Mouse (Mus musculus) gastrocnemius, adult 8-10 months (tissue): ENCODE data around the gene Gm10337. TPM values are rescaled to one million over a fixed set of nuclear protein-coding genes. Genes with fewer than 3 reads are reported as not detected.
A peak's percentile ranks its signal among the peaks of the same experiment; 100 is the strongest.

Source experiments
- DNase-seq, 2 experiments: peaks; one replicate each; pipeline ENCODE4 v3.0.0; 2022; ENCODE audit warnings: low spot score in 2 of 2
- total RNA-seq, 4 experiments: library from RNA; stranded (reverse); gene quantifications; 2 replicates each; pipeline ENCODE4 v1.2.4; 2022

Gene Gm10337
- not detected for total RNA-seq

DNA sequence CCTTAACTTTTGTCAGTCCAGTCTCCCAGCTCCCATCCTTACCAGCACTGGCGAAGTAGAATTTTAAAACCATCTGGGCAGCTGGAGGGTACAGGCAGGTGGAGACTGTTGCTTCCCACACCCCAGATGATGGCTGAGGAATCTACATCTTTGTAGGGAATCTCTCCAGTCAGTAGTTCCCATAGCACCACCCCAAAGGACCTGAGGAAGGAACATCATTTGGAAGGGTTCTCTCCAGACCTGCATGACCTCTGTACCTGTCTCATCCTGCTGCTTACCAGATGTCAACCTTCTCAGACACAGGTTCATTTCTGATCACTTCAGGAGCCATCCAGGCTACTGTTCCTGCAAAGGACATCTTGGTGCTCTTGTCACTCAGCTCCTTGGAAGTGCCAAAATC lies at the start of gene Gm10337:
Gene Gm10337, plus strand, starts transcription at position 276 of the 400 bp plus-strand sequence.
- no peak for DNase-seq

GRCm38 (mm10) chr15:102455993-102456392 lies 47.5 kb upstream of the Gm10337 start:
- no peak for DNase-seq

GRCm38 (mm10) chr15:102458050-102458736 lies 45.3 kb upstream of the Gm10337 start:
- DNase-seq: no peak

DNA sequence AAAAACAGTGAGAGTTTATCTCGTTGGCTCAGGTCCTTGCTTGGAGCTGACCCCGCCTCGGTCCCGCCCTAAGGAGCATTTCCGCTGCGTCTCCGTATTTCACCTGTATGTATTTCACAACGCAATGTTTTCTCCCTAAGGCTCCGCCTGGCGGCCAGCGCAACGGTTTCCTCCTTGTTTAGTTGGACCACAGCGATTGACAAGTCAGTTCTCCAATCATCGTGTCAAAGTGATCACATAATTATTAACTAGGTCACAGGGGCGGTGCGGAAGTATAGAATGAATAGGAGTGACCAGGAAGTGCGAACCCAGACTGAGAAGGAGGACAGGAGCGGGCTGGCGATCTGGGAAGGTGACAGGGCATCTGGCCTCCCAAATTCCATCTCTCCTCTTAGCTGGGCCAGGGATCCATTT lies 44.6 kb upstream of the Gm10337 start, which contains the start of gene Prr13:
Gene Prr13, plus strand, starts transcription at position 125 of the 414 bp plus-strand sequence.
- peak; percentile 82 to 87 for DNase-seq

- DNase-seq: no peak
These were observed 44.1 kb upstream of the Gm10337 start for GRCm38 (mm10) chr15:102459381-102459780.

GRCm38 (mm10) chr15:102459847-102460246 lies 43.7 kb upstream of the Gm10337 start:
- DNase-seq: no peak

DNA sequence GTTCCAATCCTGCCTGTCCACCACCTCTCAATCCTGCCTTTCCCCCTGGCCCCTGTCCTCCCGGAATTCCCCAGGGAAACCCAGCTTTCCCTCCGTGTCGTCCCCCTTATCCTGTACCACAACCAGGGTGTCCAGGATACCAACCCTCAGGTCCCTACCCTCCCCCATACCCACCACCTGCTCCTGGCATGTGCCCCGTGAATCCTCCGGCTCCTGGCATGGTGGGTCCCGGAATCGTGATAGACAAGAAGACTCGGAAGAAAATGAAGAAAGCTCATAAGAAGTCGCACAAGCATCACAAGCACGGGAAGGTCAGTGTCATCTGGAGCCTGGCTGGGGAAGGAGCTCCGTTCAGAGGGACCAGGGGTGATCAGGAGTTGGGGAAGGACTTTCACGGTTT lies 43.1 kb upstream of the Gm10337 start:
- no peak for DNase-seq

- no peak for DNase-seq
These were observed 42.6 kb upstream of the Gm10337 start for GRCm38 (mm10) chr15:102460971-102461370.

GRCm38 (mm10) chr15:102461430-102462075 lies 42.0 kb upstream of the Gm10337 start:
- no peak for DNase-seq

GRCm38 (mm10) chr15:102463666-102464065 lies 39.9 kb upstream of the Gm10337 start:
- no peak for DNase-seq

DNA sequence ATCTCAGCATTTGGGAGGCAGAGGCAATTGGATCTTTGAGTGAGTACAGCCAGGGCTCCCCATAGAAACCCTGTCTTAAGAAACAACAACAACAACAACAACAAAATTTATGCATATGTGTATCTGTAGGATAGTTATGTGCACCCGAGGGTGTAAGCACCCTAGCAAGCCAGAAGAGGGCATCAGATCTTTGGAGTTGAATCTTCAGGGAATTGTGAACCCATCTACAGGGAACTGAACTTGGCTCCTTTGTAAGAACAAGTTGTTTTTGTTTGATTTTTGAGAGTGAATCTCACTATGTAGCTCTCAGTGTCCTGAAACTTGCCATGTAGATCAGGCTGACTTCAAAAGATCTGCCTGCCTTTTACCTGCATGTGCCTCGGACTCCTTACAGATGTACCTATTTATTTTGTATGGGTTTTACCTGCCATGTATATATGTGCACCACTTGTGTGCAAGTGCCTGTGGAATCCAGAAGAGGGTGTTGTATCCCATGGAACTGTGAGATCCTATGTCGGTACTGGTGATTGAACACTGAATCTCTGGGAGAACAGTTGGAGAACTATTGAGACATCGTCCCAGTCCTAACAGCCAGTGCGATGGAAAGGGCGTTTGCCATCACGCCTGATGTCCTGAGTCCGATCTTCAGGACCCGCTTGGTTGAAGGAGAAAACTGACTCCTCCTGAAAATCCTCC lies 34.7 kb upstream of the Gm10337 start:
- DNase-seq: no peak

GRCm38 (mm10) chr15:102470183-102470604 lies 33.3 kb upstream of the Gm10337 start, which contains the start of gene Pcbp2:
TSS of gene Pcbp2 (plus strand) at chr15:102470539.
- peak; percentile 91 to 94 for DNase-seq

- DNase-seq: peak; percentile 70 to 80
These were observed 32.8 kb upstream of the Gm10337 start for GRCm38 (mm10) chr15:102470605-102471294.

DNA sequence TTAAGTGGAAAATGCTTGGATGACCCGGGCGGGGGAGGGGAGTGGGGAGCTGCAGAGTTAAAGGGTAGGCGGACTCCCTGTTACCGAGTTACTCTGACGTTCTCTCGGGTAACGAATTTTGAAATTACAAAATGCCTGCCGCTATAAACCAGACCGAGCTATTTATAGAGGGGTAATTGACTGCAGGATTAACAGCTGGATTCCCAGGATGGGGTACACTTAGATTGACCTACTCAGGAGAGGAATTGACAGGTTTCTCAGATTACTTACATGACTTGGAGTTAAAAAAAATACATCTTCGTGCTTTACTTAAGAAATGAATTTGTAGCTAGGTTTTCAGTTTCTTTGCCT lies 32.3 kb upstream of the Gm10337 start:
- DNase-seq: no peak

DNA sequence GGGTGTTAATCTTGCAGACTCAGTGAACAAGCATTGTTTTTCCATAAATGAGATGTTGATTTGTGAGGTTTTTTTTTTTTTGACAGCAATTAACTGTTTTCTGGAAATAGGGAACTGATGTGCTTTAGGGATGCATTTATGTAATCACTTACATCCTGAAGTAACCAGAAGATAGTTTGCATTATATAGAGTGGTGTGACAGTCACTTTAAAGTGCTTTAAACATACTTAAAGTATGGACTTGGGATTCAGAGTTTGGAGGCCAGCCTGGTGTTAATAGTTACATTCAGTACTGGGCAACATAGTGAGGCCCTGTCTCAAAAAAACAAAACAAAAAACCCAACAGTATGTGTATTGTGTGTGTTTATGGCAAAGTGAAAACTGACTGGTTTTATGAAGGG lies 31.8 kb upstream of the Gm10337 start:
- DNase-seq: no peak

- DNase-seq: no peak
These were observed 30.3 kb upstream of the Gm10337 start for GRCm38 (mm10) chr15:102473246-102473645.

DNA sequence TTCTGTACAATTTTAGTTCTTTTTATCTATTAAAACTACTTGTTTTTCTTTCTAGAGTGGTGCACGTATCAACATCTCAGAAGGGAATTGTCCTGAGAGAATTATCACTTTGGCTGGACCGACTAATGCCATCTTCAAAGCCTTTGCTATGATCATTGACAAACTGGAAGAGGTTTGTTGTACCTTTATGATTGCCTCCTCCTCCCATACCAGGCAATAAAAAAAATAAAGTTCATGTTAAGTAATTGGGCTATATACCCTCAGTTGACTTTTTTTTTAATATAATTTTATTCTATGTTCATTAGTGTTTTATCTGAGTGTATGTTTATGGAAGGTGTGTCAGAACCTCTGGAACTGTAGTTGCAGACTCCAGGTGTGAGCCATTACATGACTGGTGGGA lies 29.0 kb upstream of the Gm10337 start:
- DNase-seq: no peak

- no peak for DNase-seq
These were observed 20.4 kb upstream of the Gm10337 start for GRCm38 (mm10) chr15:102483136-102483535.

DNA sequence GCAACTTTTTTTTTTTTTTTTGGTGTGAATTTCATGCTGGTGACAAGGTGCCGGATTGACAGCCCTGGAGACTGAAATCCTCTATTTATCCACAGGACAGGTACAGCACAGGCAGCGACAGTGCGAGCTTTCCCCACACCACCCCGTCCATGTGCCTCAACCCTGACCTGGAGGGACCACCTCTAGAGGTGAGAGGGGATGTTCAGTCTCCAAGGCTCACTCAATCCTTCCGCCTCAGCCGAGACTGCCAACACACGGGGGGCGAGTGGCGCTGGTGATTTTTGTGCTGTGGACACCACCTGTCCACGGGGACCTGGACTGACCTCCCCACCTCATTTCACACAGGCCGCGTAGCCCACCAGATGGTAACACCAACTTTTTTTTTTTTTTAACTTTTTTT lies 17.7 kb upstream of the Gm10337 start:
- no peak for DNase-seq

GRCm38 (mm10) chr15:102487664-102488063 lies 15.9 kb upstream of the Gm10337 start:
- no peak for DNase-seq

GRCm38 (mm10) chr15:102498322-102498721 lies 5.2 kb upstream of the Gm10337 start:
- no peak for DNase-seq

DNA sequence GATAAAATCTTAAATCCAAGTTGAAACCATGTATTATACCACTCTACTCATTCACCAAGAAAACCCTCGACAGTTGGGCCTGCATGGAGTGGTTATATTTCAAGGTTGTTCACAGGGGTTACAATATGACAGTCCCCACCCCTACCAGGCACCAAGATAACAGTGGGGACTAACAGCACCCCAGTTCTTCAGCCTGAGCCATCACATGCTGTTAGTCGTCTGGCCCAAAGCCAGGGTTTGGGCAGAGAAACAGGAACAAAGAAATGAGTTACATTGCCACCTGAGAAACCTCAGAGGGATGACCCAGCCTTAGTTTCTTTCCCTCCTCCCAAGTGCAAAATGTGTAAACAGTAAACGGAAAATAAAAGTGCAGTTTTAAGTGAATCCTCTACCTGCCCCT lies 4.2 kb upstream of the Gm10337 start:
- DNase-seq: no peak
